Mouse (Mus musculus) kidney, adult 11 months (tissue): ENCODE measurements around the gene Sdccag8.

Experiments used
- DNase-seq: peaks from one replicate; pipeline ENCODE4 v3.0.0; 2022

The Sdccag8 gene

GRCm38 (mm10) chr1:176814591-176815062 lies at the start of gene Sdccag8:
TSS of gene Sdccag8 (plus strand) at chr1:176814660.
- peak; percentile 96 for DNase-seq

DNA sequence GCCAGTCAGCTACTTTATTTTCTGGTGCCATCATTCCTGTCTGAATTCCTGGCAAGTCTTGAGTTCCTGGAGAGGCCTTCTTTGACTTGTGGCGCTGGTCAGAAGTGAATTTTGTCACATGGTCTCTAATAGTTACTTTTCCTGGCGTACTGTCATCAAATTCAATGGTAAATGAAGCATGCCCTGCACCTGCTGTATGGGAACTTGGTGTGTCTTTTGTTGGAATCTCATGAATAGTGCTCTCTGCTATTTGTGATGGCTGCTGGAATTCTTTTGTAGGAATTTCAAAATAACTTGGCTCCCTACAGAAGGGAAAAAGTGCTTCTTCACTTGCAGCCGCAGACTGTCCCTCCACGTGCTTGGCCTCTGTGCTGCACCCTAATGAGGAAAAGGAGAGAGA lies 39.9 kb upstream of the Sdccag8 start:
- no peak for DNase-seq

- no peak for DNase-seq
Observed at GRCm38 (mm10) chr1:176789326-176789725, 25.1 kb upstream of the Sdccag8 start.

DNA sequence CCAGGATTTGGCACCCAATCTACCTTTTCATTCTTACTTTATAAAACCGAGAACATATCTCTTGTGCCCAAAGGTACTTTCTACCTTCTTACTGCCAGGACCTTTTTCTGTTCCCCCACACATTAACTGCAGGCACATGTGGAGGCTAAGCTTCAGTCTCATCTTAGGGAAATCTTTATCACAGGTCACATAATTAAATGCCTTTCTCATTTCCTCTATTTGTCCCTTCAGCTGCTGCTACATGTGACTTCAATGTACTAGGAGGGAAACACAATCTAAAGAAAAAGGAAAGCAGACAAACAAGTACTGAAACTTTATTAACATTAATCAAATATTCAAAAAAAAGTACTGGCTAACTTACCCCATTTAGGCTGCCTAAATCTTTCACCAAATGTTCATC lies 22.3 kb upstream of the Sdccag8 start:
- DNase-seq: no peak

GRCm38 (mm10) chr1:176798673-176799072 lies 15.8 kb upstream of the Sdccag8 start:
- DNase-seq: no peak

DNA sequence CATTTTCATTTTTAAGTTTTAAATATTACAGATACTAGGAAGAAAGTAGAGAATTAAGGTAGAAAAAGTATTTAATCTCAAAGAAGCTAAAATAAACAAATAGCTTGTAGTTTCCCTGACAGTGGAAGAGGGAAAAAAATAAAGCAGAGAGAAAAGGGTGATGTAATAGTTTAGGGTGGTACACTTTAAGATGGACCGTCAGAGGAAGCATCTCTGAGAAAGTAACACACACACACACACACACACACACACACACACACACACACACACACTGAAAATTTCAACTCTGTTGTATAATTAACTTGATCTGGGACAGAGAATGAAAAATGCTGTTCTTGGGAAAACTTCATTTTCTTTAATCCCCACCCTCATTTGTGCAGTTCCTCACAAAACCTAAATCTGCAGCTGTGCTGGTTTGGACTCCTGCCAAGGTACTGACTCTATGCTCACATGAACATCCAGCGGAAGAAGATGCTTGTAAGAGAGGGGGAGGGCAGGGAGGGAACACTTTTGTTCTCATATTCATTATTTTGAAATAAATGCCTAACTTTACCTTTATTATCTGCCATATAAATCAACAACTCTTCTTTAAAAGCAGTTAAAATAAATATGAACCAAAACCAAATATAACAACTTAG lies 13.6 kb upstream of the Sdccag8 start:
- DNase-seq: peak; percentile 15

- DNase-seq: no peak
Observed at GRCm38 (mm10) chr1:176810161-176810560, 4.3 kb upstream of the Sdccag8 start.

DNA sequence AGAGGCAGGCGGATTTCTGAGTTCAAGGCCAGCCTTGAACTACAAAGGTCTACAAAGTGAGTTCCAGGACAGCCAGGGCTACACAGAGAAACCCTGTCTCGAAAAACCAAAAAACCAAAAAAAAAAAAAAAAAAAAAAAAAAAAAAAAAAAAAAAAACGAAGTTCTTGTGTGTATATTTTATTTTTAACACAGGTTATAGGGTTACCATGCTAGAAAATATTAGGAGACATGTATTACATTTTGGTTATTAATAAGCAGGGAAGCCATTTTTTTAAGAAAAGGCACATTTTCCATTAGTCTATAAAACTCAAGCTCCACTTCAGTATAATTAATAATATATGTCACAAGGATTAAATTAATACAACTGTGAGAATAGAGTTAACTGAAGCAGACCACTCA lies 2.6 kb upstream of the Sdccag8 start:
- no peak for DNase-seq

DNA sequence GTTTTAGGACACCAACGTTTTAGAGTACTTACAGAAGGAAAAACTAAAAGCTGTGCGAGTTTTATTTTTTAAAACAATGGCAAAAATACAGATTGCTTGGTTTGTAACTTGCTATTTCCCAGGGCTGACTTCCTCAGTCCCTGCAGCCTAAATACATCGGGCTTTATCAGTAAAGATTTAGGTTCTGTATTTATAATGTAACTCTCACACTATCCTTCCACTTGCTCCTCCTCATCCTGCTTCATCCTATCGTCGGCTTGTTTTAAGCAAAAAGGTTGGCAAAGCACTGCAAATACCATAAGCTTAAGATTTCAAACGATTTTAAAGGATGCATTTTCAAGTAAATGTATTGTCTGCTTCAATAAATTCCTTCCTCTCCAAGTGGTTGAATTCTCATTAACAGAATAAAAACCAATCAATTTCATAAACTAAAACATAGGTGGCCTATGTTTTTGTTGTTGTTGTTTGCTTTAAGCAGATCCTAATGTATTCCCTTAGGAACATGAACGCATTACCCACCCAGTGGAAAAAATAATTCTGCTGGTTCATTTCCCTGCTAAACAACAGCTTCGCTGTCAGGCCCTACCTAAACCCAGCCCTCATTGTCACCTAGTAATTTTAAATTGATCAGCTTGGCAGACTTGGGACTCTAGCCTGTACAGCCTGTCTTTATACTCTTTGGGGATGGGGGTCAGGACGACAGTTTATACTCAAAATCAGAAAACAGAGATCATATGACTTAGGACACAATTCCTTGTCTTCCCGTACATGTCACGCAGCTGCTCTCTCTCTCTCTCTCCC lies 1.8 kb upstream of the Sdccag8 start:
- no peak for DNase-seq

DNA sequence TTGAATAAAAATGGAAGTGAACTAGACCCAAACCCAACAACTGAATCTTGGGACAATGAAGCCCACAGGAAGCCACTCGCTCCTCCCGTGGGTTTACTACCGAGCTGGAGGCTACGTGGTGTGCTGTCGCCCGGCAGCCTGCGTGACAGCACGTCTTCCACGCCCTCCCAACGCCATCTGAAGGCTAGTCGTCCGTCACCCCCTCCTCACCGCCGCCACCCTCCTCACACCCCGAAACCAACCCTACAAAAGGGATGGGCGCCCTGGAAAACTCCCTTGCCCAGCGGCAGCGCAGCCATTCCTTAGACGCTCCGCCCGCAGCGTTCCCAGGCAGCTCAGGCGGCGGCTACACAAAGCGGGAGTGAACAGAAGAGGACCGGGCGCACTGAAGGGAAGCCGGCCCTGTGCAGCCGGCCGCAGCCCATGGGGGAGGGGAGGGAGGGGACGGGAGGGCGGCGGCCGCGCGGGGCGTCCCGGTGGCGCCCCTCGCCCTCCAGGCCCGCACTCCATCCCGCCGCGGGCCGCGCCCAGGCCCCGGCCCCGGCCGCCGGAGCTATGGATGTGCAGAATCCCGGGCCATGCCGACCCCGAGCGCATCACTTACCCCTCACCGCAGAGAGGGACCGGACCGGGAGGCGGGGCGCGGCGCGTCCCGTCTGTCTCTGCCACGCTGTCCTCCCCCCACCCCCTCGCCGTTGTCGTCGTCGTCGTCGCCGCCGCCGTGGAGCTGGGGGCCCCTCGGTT lies 996 bp upstream of the Sdccag8 start:
- DNase-seq: peak; percentile 51

- DNase-seq: peak; percentile 93
Observed at GRCm38 (mm10) chr1:176814036-176814420, 432 bp upstream of the Sdccag8 start, which contains the start of gene Cep170. TSS of gene Cep170 (minus strand) at chr1:176814067.

GRCm38 (mm10) chr1:176816728-176817127 lies 2.3 kb downstream of the Sdccag8 start:
- DNase-seq: no peak

DNA sequence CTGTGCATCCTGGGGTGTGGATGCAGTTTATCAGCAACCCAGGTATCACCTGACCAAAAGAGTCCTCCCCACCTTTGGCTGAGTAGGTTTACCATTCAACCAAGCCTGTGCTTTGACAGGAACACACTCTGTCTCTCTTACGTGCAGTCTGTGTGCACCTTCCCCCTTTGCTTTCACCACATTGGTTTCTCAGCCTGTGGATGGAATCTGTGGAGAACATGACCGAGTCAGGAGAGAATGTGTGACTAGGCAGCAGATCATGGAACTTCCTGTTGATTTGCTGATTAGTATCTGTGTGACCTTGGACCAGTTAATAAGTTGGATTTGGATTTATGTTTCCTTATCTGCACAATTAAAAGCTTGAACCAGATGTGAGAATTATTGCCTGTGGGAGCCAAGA lies 3.7 kb downstream of the Sdccag8 start:
- DNase-seq: no peak

- peak; percentile 37 for DNase-seq
Observed at GRCm38 (mm10) chr1:176818763-176819162, 4.3 kb downstream of the Sdccag8 start.

- DNase-seq: no peak
Observed at GRCm38 (mm10) chr1:176821929-176822328, 7.5 kb downstream of the Sdccag8 start.

- no peak for DNase-seq
Observed at GRCm38 (mm10) chr1:176822949-176823348, 8.5 kb downstream of the Sdccag8 start.

DNA sequence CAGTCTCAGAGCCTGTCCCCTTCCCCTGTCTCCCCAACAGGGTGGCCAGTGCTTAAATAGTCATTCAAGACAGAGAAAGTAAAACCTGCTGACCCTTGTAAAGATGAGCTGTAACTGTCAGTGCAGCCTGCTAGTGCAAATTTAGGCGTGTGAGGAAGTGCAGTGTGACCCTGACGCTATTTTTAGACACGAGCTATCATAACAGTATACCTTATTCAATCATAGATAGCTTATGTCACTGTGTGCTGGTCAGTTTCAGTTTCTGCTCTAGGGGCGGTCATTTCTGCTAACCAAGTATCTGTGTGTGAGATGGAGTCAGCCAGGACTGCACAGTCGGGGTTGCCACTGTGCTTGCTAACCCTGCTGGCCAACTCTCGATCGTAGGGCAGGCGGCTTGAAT lies 9.4 kb downstream of the Sdccag8 start:
- no peak for DNase-seq

DNA sequence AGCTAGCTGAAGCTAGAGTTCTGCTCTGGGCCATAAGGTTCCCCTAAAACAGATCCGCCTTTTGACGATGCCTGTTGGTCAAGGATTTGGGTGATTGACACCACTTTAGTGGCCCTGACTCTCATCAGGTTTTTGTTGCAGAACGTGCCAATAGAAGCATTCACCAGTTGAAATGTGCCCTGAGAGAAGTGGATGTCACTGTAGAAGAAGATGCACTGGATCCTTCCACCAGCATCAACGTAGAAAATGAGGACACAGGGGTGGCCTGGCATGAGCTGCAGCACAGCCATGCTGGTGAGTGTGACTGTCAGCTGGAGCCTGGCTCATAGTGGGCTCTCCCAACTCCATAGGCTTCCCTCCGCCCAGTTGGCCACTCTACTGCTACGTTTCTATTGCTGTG lies 10.2 kb downstream of the Sdccag8 start:
- no peak for DNase-seq

- no peak for DNase-seq
Observed at GRCm38 (mm10) chr1:176825084-176825483, 10.6 kb downstream of the Sdccag8 start.

- DNase-seq: no peak
Observed at GRCm38 (mm10) chr1:176826186-176826585, 11.7 kb downstream of the Sdccag8 start.

GRCm38 (mm10) chr1:176826931-176827330 lies 12.5 kb downstream of the Sdccag8 start:
- DNase-seq: no peak

GRCm38 (mm10) chr1:176827365-176827764 lies 12.9 kb downstream of the Sdccag8 start:
- no peak for DNase-seq

GRCm38 (mm10) chr1:176827945-176828485 lies 13.6 kb downstream of the Sdccag8 start:
- no peak for DNase-seq
